Mouse (Mus musculus) midbrain, embryonic 11.5 days (tissue): ENCODE results near the gene Hcn3. TPM values are rescaled to one million over a fixed set of nuclear protein-coding genes. Genes with fewer than 3 reads are reported as not detected.
A peak's percentile ranks its signal among the peaks of the same experiment; 100 is the strongest.

Experiments
- ATAC-seq: fragments of 200-750 bp; cut with Nextera tagmentation; 2 replicates; pipeline ENCODE4 v1.8.0; 2017; ENCODE audit warnings: moderate TSS enrichment, moderate library complexity; ENCODE audit not compliant: low FRiP score
- DNase-seq: peaks from one replicate; pipeline ENCODE4 v3.0.0; 2015; ENCODE audit warnings: low spot score; ENCODE audit errors: missing footprints
- H3K27ac ChIP-seq: fragments of 300-500 bp; sonication (generic); 2 replicates; pipeline ENCODE4 v1.5.1; 2014; ENCODE audit warnings: low read depth, low read length
- H3K27me3 ChIP-seq: fragments of 300-500 bp; sonication (generic); 2 replicates; pipeline ENCODE4 v1.6.1; 2014; ENCODE audit warnings: mild to moderate bottlenecking, low read length, moderate library complexity, mixed read lengths; ENCODE audit not compliant: control insufficient read depth, insufficient read depth
- H3K36me3 ChIP-seq: fragments of 300-500 bp; sonication (generic); 2 replicates; pipeline ENCODE4 v1.6.1; 2014; ENCODE audit warnings: mild to moderate bottlenecking, low read length, moderate library complexity, mixed read lengths; ENCODE audit not compliant: control insufficient read depth, insufficient read depth
- H3K4me1 ChIP-seq: fragments of 300-500 bp; sonication (generic); 2 replicates; pipeline ENCODE4 v1.6.1; 2014; ENCODE audit warnings: low read length; ENCODE audit not compliant: control insufficient read depth, insufficient read depth
- H3K4me2 ChIP-seq: fragments of 300-500 bp; sonication (generic); 2 replicates; pipeline ENCODE4 v1.6.1; 2014; ENCODE audit warnings: mild to moderate bottlenecking, moderate library complexity
- H3K4me3 ChIP-seq: fragments of 300-500 bp; sonication (generic); 2 replicates; pipeline ENCODE4 v1.5.1; 2014; ENCODE audit warnings: low read depth, low read length
- H3K9ac ChIP-seq: fragments of 300-500 bp; sonication (generic); 2 replicates; pipeline ENCODE4 v1.6.1; 2014; ENCODE audit warnings: low read length
- H3K9me3 ChIP-seq: fragments of 300-500 bp; sonication (generic); 2 replicates; pipeline ENCODE4 v1.6.1; 2016; ENCODE audit warnings: low read length; ENCODE audit not compliant: control insufficient read depth
- WGBS: fragments of 180-500 bp; shearing (Covaris S2); extraction: QIAGEN DNeasy Blood & Tissue Kit; methylation state at CpG from one replicate; pipeline ENCODE4 v1.1.7; 2014; 5-methylcytosine and 5-hydroxymethylcytosine counted together
- polyA plus RNA-seq: library from polyadenylated mRNA; unstranded; fragments of >200 nt; fragmentation: Nextera tagmentation; extraction: Ambion mirVana; gene quantifications from 2 replicates; pipeline ENCODE4 v1.2.1, GENCODE M21; 2014

Hcn3 gene
- polyA plus RNA-seq, 1 experiment from 2014 or later, result 4.5 TPM

- Histone ChIP-seq H3K9ac (no peak overlapping the region), H3K4me3 (no peak overlapping the region), H3K27me3 (no peaks in the 10 kb centered on the region), H3K4me2 (no peak overlapping the region), H3K9me3 (no peaks in the 10 kb centered on the region), H3K4me1 (no peaks in the 10 kb centered on the region), H3K36me3 (no peaks in the 10 kb centered on the region), H3K27ac (no peak overlapping the region)
- DNase-seq, result no peak
- no peak for ATAC-seq
- WGBS, result 4% methylated on average over 2 of the region's 2 CpGs
Measured at GRCm38 (mm10) chr3:89115522-89115921, 44.5 kb downstream of the Hcn3 start.

GRCm38 (mm10) chr3:89113058-89113457 lies 46.9 kb downstream of the Hcn3 start:
- H3K27ac ChIP-seq, result no peak overlapping the region
- no peak overlapping the region for H3K9ac ChIP-seq
- H3K27me3 ChIP-seq, result no peaks in the 10 kb centered on the region
- 91% methylated on average over 4 of the region's 4 CpGs for WGBS
- no peaks in the 10 kb centered on the region for H3K9me3 ChIP-seq
- H3K4me1 ChIP-seq, result no peaks in the 10 kb centered on the region
- DNase-seq, result no peak
- no peaks in the 10 kb centered on the region for H3K36me3 ChIP-seq
- no peak overlapping the region for H3K4me2 ChIP-seq
- no peak overlapping the region for H3K4me3 ChIP-seq
- ATAC-seq, result no peak

- no peak overlapping the region for H3K4me3 ChIP-seq
- H3K4me2 ChIP-seq, result no peak overlapping the region
- no peak for ATAC-seq
- no peak for DNase-seq
- H3K4me1 ChIP-seq, result no peaks in the 10 kb centered on the region
- no peaks in the 10 kb centered on the region for H3K36me3 ChIP-seq
- H3K27ac ChIP-seq, result no peak overlapping the region
- WGBS, result 67% methylated on average over 1 of the region's 1 CpGs
- no peak overlapping the region for H3K9ac ChIP-seq
- H3K27me3 ChIP-seq, result no peaks in the 10 kb centered on the region
- H3K9me3 ChIP-seq, result no peaks in the 10 kb centered on the region
Measured at GRCm38 (mm10) chr3:89108146-89108545, 51.9 kb downstream of the Hcn3 start.

GRCm38 (mm10) chr3:89107545-89107944 lies 52.5 kb downstream of the Hcn3 start:
- Histone ChIP-seq H3K36me3 (no peaks in the 10 kb centered on the region), H3K9me3 (no peaks in the 10 kb centered on the region), H3K27me3 (no peaks in the 10 kb centered on the region), H3K9ac (no peak overlapping the region), H3K27ac (no peak overlapping the region), H3K4me1 (no peaks in the 10 kb centered on the region; the same call in 1 of the 2 replicates), H3K4me3 (no peak overlapping the region), H3K4me2 (no peak overlapping the region)
- DNase-seq (no peak), ATAC-seq (no peak)
- WGBS, result 75% methylated on average over 3 of the region's 3 CpGs

- Histone ChIP-seq H3K27ac (no peak overlapping the region), H3K4me1 (no peaks in the 10 kb centered on the region; the same call in 1 of the 2 replicates), H3K27me3 (no peaks in the 10 kb centered on the region), H3K4me3 (no peak overlapping the region), H3K9me3 (no peaks in the 10 kb centered on the region), H3K4me2 (no peak overlapping the region), H3K9ac (no peak overlapping the region), H3K36me3 (no peaks in the 10 kb centered on the region)
- ATAC-seq (no peak), DNase-seq (no peak)
Measured at GRCm38 (mm10) chr3:89106881-89107280, 53.1 kb downstream of the Hcn3 start.

GRCm38 (mm10) chr3:89103291-89103595 lies 56.8 kb downstream of the Hcn3 start:
- H3K27me3 ChIP-seq, result no peaks in the 10 kb centered on the region
- H3K36me3 ChIP-seq, result peaks cover 3% of the 10 kb centered on the region; the same call in 1 of the 2 replicates
- ATAC-seq, result no peak
- H3K4me2 ChIP-seq, result no peak overlapping the region
- peaks cover 18% of the 10 kb centered on the region for H3K4me1 ChIP-seq
- no peak for DNase-seq
- 79% methylated on average over 4 of the region's 4 CpGs for WGBS
- no peak overlapping the region for H3K4me3 ChIP-seq
- H3K27ac ChIP-seq, result no peak overlapping the region
- no peaks in the 10 kb centered on the region for H3K9me3 ChIP-seq
- H3K9ac ChIP-seq, result no peak overlapping the region

GRCm38 (mm10) chr3:89102495-89103290 lies 57.3 kb downstream of the Hcn3 start:
- ATAC-seq (no peak), DNase-seq (no peak)
- Histone ChIP-seq H3K4me2 (peak overlapping the region; percentile 40), H3K4me1 (peaks cover 18% of the 10 kb centered on the region), H3K9ac (no peak overlapping the region; the same call in 1 of the 2 replicates), H3K36me3 (peaks cover 3% of the 10 kb centered on the region; the same call in 1 of the 2 replicates), H3K27me3 (no peaks in the 10 kb centered on the region), H3K9me3 (no peaks in the 10 kb centered on the region), H3K27ac (peak overlapping the region; percentile 60; the same call in 1 of the 2 replicates), H3K4me3 (peak overlapping the region; percentile 87; the same call in 1 of the 2 replicates)
- 61% methylated on average over 12 of the region's 12 CpGs for WGBS

- no peaks in the 10 kb centered on the region for H3K27me3 ChIP-seq
- peak within 1 kb of the TSS; percentile 87 for H3K4me3 ChIP-seq
- peak within 1 kb of the TSS; percentile 89 for H3K4me2 ChIP-seq
- under 1% methylated on average over 26 of the region's 26 CpGs for WGBS
- ATAC-seq (peak; percentile 99), DNase-seq (peak; percentile 98)
- peak within 1 kb of the TSS; percentile 81 for H3K9ac ChIP-seq
- H3K9me3 ChIP-seq, result no peaks in the 10 kb centered on the region
- peaks cover 5% of the 10 kb centered on the region; the same call in 1 of the 2 replicates for H3K36me3 ChIP-seq
- H3K27ac ChIP-seq, result peak within 1 kb of the TSS; percentile 60
- H3K4me1 ChIP-seq, result peaks cover 18% of the 10 kb centered on the region
Measured at GRCm38 (mm10) chr3:89101812-89102494, 58.0 kb downstream of the Hcn3 start, which contains the start of gene Fdps. Fdps (minus strand) TSS chr3:89101959.

GRCm38 (mm10) chr3:89101459-89101811 lies 58.6 kb downstream of the Hcn3 start:
- ATAC-seq, result peak; percentile 38

More at GRCm38 (mm10) chr3:89101459-89101811, 58.6 kb downstream of the Hcn3 start:
- under 1% methylated on average over 19 of the region's 19 CpGs for WGBS
- DNase-seq, result no peak
- Histone ChIP-seq H3K36me3 (peaks cover 7% of the 10 kb centered on the region; the same call in 1 of the 2 replicates), H3K4me1 (peaks cover 18% of the 10 kb centered on the region), H3K27me3 (no peaks in the 10 kb centered on the region), H3K27ac (peak overlapping the region; percentile 48), H3K4me3 (peak overlapping the region; percentile 87), H3K4me2 (peak overlapping the region; percentile 89), H3K9ac (peak overlapping the region; percentile 81), H3K9me3 (no peaks in the 10 kb centered on the region)
